Mouse (Mus musculus) granulocyte monocyte progenitor cell, adult 5-6 weeks (primary cell): Measurements from ENCODE around the gene Rnf121. TPM values are rescaled to one million over a fixed set of nuclear protein-coding genes. Genes with fewer than 3 reads are reported as not detected.

Experiments used
- ATAC-seq: replicated peaks from 2 replicates; pipeline ENCODE4 v1.8.0; 2016; ENCODE audit warnings: mild to moderate bottlenecking, moderate TSS enrichment, inconsistent platforms; ENCODE audit not compliant: poor library complexity, severe bottlenecking
- total RNA-seq, 2 experiments: library from RNA; stranded (forward) in 1 of 2; stranded (reverse) in 1 of 2; fragments of 200-712, 200-1000 nt in 1 of 2; fragments of >200 nt in 1 of 2; fragmentation: Nextera tagmentation in 1 of 2; gene quantifications; 2 replicates each; pipeline ENCODE4 v1.2.3; 2014 to 2017

Gene Rnf121
- 11.2 and 13.2 TPM in 2 replicates for total RNA-seq (2014; fragmentation: Nextera tagmentation)
- 12.0 and 13.1 TPM in 2 replicates for total RNA-seq (2017)

DNA sequence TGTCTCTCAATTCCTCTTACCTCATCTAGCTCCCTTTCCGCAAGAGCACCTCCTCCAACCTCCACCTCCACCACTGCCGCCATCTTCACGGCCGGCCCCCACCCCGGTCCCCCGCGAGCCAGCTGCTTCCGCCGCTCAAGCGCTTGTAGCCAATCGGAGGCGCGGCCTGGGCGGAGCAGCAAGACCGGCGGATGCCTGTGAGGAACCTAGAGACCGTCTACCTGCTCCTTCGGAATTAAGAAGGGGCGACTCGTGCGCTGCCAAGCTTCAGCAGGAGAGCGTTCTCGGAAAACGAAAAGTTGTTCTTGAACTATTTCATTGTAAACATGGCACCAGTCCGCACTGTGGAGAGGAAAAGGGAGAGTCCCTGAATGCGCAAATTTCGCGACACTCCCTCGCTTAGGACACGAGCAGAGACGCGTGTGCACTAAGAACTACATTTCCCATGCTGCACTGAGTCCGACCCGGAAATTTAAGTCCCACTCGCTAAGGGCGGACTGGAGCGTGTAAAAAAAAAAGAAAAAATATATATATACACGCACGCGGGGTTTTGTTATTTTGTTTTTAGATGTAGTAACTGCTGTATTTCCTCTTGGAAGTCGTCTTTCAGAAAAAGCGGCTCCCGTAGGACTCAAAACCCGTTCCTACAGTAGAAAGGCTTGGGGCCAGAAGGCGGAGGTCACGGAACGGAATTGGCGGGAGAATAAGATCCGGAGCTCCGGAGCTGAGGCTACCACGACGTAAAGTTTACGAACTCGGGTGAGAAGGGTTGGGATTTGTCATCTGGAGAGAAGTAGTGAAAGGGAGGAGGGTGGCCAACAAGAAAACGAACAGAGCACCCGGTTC is at the start of gene Rnf121, which contains the start of the genes Xndc1 and Xntrpc:
TSS of gene Rnf121 (minus strand) at position 424 of the 846 bp plus-strand sequence.
TSS of gene Xndc1 (plus strand) at position 466 of the 846 bp plus-strand sequence.
TSS of gene Xntrpc (plus strand) at position 668 of the 846 bp plus-strand sequence.
- ATAC-seq, result peak; percentile 97

GRCm38 (mm10) chr7:102113151-102113729 is 48.0 kb upstream of the Rnf121 start:
- ATAC-seq, result no peak

DNA sequence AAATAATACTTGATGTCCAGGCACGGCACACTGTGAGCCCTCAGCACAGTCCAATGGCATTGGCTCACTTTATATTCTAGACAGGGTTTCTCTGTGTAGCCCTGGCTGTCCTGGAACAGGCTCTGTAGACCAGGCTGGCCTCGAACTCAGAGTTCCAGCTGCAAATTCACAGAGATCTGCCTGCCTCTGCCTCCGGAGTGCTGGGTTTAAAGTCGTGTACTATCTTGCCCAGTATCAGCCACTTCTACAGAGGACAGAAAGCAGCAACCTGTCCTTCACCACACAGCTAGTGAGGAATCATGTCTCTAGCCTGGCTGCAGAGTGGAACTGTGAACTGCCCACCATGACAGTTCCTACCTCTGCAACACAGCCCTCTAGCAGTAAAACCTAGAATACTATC is 44.5 kb upstream of the Rnf121 start:
- ATAC-seq, result no peak

- ATAC-seq, result no peak
Measured at GRCm38 (mm10) chr7:102109171-102109570, 43.9 kb upstream of the Rnf121 start, which contains the start of gene Art5. Art5 (minus strand) TSS chr7:102109489.

DNA sequence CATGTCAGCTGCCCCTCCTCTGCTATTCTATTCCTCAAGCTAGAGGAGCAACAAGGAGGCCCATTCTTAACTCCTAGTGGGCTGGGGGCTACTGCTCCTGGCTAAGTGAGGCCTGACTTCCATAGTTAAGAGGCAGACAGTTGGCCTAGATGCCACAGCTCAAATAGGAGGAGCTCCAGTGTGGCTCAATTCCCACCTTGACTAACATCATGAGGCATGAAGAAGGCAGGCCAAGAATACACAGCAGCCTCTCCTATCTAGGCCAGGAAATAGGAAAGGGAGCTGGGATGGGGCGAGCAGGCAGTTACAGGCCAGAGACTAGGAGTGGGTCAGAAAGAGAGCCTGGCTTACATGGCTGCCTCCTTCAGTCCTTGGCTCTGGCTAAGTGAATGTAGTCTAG is 42.9 kb upstream of the Rnf121 start:
- no peak for ATAC-seq

DNA sequence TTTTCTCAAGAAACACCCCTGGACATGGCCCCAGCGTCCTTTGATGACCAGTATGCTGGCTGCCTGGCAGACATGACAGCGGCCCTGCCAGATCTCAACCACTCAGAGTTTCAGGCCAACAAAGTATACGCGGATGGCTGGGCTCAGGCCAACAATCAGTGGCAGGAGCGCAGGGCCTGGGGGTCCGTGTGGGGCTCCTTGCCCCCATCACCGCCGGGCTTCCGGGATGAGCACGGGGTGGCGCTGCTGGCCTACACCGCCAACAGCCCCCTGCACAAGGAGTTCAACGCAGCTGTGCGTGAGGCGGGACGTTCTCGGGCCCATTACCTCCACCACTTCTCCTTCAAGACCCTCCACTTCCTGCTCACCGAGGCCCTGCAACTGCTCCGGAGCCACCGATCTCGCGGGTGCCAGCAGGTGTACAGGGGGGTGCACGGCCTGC is 41.5 kb upstream of the Rnf121 start:
- ATAC-seq, result peak; percentile 76

DNA sequence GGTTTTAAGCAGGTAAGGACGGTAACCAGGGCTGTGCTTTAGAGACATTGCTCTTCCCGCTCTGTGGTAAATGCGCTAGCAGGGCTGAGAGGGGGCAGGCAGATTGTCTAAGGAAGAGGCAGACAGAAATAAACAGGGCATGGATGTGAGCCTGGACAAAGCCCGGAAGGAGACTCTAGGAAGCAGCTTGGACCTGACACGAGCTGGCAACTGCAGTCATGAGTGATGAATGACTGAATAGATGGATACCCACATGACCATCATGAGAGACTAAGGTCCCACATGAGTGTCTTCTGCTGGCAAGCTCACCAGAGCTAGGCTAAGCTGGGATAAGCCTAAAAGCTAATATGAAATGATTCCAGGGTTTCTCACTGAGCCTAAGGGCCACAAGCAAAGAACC is 38.9 kb upstream of the Rnf121 start:
- no peak for ATAC-seq

- ATAC-seq, result no peak
Measured at GRCm38 (mm10) chr7:102103555-102103954, 38.3 kb upstream of the Rnf121 start.

DNA sequence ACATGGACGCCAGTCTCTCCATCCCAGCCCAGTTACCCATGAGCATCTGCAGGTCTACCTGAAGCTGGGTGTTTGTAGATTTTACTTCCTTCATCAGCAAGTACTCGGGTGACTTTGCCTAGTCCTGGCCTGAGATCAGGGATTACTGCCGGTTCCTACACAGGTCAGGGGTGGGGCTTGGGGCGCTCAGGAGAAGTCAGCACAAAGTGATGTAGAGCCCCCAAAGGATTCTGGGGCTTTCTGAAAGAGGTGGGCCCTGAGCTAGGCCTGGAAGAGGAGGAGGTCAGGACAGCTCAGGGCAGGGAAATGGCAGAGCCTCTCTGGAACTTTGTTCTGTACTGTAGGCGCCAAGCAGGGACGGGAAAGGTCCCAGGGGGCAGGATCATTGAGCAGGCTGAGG is 37.4 kb upstream of the Rnf121 start:
- ATAC-seq, result no peak

DNA sequence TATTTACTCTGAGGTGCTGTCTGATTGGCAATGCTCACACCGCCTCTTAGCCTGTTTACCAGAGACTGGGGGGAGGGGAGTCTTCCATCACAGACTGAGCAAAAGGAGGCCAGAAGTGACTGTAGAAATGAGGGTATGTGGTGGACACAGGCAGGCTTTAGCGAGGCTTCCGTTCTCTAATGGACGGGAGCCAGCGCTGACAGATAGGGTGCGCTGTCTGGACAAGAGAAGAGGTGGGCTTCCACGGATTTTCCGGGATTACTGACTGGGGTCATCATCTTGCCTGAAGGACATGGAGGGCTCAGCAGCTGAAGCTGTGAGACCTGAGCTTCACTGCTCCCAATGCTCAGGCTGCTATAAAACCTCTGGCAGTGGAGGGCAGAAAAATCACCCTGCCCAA is 37.0 kb upstream of the Rnf121 start:
- no peak for ATAC-seq

- ATAC-seq, result no peak
Measured at GRCm38 (mm10) chr7:102101487-102101886, 36.2 kb upstream of the Rnf121 start, which contains the start of gene Art1. Art1 (plus strand) TSS chr7:102101743.

GRCm38 (mm10) chr7:102100868-102101267 is 35.6 kb upstream of the Rnf121 start:
- no peak for ATAC-seq

GRCm38 (mm10) chr7:102099760-102100661 is 34.7 kb upstream of the Rnf121 start:
- peak; percentile 90 for ATAC-seq

- ATAC-seq, result no peak
Measured at GRCm38 (mm10) chr7:102087336-102087735, 22.1 kb upstream of the Rnf121 start.

GRCm38 (mm10) chr7:102084041-102084696 is 18.9 kb upstream of the Rnf121 start:
- ATAC-seq, result no peak

GRCm38 (mm10) chr7:102082816-102083215 is 17.5 kb upstream of the Rnf121 start, which contains the start of gene Trpc2:
Trpc2 (plus strand) TSS chr7:102083116.
- no peak for ATAC-seq

- no peak for ATAC-seq
Measured at GRCm38 (mm10) chr7:102081784-102082183, 16.5 kb upstream of the Rnf121 start.

DNA sequence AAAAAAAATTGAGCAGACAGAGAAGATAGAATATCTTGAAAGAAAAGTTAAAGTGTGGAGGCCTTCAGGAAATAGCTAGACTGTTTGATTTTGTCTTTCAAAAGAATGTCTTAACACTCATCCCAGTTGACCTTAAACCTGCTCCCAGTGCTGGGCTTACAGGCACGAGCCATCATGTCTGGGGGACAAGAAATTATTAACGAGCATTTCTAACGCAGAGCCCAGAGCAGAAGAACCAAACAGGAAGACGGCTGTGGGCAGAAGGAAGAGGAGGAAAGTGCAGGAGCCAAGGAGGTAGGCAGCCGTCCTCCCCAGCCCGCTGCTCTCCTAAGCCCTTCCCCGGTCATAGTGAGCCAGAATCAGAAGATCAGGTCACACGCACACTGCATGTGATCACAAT is 15.0 kb upstream of the Rnf121 start:
- ATAC-seq, result no peak

- peak; percentile 33; the same call in 1 of the 2 replicates for ATAC-seq
Measured at GRCm38 (mm10) chr7:102078517-102078916, 13.2 kb upstream of the Rnf121 start.
